Mouse (Mus musculus) macrophage (primary cell): ENCODE data around the gene Cdc16. TPM values are rescaled to one million over a fixed set of nuclear protein-coding genes. Genes with fewer than 3 reads are reported as not detected.

Experiments
- H3K27ac ChIP-seq: fragments of 350-480 bp; formaldehyde crosslinking; 2 replicates; pipeline ENCODE4 v1.9.0; 2021
- H3K36me3 ChIP-seq: fragments of 350-480 bp; formaldehyde crosslinking; 2 replicates; pipeline ENCODE4 v1.9.0; 2021; ENCODE audit errors: inconsistent target
- H3K4me3 ChIP-seq: fragments of 350-480 bp; formaldehyde crosslinking; 2 replicates; pipeline ENCODE4 v1.9.0; 2021; ENCODE audit errors: inconsistent target
- H3K79me2 ChIP-seq: fragments of 350-480 bp; formaldehyde crosslinking; 2 replicates; pipeline ENCODE4 v1.9.0; 2021; ENCODE audit errors: inconsistent target
- WGBS: methylation state at CpG from one replicate; pipeline ENCODE4 v1.1.7; 2026; ENCODE audit warnings: inconsistent platforms; ENCODE audit not compliant: missing documents; 5-methylcytosine and 5-hydroxymethylcytosine counted together
- polyA plus RNA-seq: library from polyadenylated mRNA; stranded (reverse); fragments of 250-400 nt; gene quantifications from 3 replicates; pipeline ENCODE4 v1.2.4, GENCODE M21; 2018; ENCODE audit warnings: inconsistent platforms

Cdc16 gene
- polyA plus RNA-seq, 1 experiment from 2014 or later, result 26.4 TPM

DNA sequence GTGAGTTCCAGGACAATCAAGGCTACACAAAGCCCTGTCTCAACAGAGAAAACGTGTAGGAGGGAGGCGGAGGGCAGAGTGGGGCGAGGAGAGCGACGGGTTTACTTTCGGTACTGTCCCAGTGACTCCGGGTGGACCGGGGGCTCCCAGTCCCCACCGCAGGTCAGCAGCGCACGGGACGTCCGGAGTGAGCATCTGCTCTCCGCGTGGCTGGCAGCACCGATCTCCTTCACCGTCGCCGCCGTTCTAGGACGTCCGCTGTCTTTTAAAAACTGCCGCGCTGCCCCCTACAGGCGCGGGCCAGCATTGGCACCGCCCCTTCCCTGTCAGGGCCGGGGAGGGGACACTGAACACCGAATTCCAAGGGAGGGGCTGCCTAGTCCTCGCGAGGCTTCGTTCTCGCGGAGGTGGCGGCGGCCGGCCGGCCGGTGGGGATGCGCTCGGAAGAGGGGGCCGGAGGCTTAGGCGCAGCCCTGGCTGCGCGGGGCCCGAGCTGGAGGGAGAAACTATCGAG lies 27.8 kb downstream of the Cdc16 start, which contains the start of gene Upf3a:
Gene Upf3a, plus strand, starts transcription at position 366 of the 514 bp plus-strand sequence.
- peak within 1 kb of the TSS; percentile 59 for H3K4me3 ChIP-seq
- no peak within 1 kb of the TSS for H3K27ac ChIP-seq
- H3K79me2 ChIP-seq, result peaks cover 9% of the 10 kb centered on the region; the same call in 1 of the 2 replicates
- peaks cover 17% of the 10 kb centered on the region for H3K36me3 ChIP-seq
- WGBS, result under 1% methylated on average over 47 of the region's 47 CpGs

DNA sequence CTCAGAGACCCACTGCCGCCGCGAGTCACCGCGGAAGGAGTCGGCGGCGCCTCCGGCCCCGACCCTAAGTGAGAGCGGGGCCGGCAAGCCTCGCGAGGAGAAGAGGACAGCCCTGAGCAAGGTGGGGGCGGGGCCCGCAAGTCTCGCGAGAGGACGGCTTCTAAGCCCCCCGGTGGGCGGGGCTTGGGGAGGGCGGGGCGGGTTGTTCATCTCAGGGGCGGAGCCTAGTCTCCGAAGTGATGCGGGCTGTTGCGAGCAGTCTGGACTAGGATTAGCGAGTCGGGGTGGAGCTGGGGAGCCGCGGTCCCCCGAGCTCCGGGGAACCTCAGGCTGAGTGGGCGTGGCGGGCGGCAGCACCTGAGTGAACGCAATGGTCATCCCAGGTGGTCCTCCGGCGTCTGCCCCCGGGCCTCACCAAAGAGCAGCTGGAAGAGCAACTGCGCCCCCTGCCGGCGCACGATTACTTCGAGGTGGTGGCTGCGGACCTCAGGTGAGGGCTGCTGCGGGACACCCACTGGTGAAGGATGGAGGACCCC lies 28.4 kb downstream of the Cdc16 start:
- Histone ChIP-seq H3K36me3 (peaks cover 12% of the 10 kb centered on the region), H3K79me2 (peaks cover 9% of the 10 kb centered on the region; the same call in 1 of the 2 replicates), H3K4me3 (peak overlapping the region; percentile 22), H3K27ac (no peak overlapping the region)
- under 1% methylated on average over 41 of the region's 47 CpGs for WGBS

DNA sequence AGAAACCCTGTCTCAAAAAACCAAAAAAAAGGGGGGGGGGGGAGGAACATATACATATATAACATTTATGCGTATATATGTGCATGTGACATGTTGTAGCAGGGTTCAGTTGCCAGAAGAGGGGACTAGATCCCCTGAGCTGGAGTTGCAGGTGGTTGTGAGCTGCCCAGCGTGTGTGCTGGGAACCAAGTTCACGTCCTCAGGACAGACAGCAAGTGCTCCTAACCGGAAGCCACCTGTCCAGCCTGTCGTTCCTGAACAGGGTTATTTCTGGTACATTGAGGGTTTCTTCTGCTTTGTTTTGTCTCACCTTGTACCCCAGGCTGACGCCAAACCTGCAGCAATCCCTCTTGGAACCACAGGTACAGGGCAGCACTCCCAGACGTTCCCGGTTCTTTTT lies 32.1 kb downstream of the Cdc16 start:
- H3K4me3 ChIP-seq, result no peak overlapping the region
- H3K27ac ChIP-seq, result no peak overlapping the region
- WGBS, result 96% methylated on average over 8 of the region's 8 CpGs
- H3K36me3 ChIP-seq, result peaks cover 24% of the 10 kb centered on the region
- peaks cover 9% of the 10 kb centered on the region; the same call in 1 of the 2 replicates for H3K79me2 ChIP-seq

GRCm38 (mm10) chr8:13793097-13793745 lies 35.7 kb downstream of the Cdc16 start:
- H3K27ac ChIP-seq, result no peak overlapping the region
- H3K79me2 ChIP-seq, result no peaks in the 10 kb centered on the region
- 95% methylated on average over 7 of the region's 8 CpGs for WGBS
- H3K36me3 ChIP-seq, result peaks cover 55% of the 10 kb centered on the region
- no peak overlapping the region for H3K4me3 ChIP-seq

DNA sequence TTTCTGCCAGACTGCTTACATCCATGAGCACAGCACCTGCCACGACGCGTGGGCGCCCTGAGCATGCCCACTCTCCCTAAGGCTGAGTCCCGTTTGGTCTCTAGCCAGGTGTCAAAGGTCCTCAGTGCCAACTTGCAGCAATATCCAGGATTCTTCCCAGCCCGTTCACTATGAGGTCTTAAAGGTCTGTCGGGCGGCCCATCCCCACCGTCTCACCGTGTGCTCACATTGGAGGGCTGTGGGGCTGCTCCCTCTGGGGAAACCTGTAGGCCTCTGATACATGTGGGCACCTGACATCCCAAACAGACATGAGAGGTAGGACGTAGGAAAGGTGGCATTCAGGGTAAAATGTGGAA lies 36.2 kb downstream of the Cdc16 start:
- H3K27ac ChIP-seq, result no peak overlapping the region
- H3K4me3 ChIP-seq, result no peak overlapping the region
- H3K79me2 ChIP-seq, result no peaks in the 10 kb centered on the region
- WGBS, result 96% methylated on average over 11 of the region's 11 CpGs
- peaks cover 57% of the 10 kb centered on the region for H3K36me3 ChIP-seq

DNA sequence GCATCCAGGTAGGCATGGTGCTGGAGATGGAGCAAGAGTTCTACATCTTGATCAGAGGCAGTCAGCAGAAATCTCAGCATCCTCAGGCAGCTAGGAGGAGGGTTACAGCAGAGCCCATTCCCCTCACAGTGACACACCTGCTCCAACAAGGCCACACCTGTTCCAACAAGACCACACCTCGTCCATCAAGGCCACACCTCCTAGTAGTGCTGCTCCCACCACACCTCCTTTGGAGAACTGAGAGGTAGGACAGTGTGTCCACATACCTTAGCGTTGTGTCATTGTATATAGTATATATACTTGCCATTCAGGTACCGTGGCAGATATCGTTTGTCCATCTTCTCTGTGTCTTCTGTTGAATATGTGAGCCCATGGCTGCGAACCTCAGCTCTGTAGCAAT lies 40.2 kb downstream of the Cdc16 start:
- WGBS, result 97% methylated on average over 5 of the region's 5 CpGs
- Histone ChIP-seq H3K79me2 (no peaks in the 10 kb centered on the region), H3K36me3 (peaks cover 47% of the 10 kb centered on the region; the same call in 1 of the 2 replicates), H3K4me3 (no peak overlapping the region), H3K27ac (no peak overlapping the region)

DNA sequence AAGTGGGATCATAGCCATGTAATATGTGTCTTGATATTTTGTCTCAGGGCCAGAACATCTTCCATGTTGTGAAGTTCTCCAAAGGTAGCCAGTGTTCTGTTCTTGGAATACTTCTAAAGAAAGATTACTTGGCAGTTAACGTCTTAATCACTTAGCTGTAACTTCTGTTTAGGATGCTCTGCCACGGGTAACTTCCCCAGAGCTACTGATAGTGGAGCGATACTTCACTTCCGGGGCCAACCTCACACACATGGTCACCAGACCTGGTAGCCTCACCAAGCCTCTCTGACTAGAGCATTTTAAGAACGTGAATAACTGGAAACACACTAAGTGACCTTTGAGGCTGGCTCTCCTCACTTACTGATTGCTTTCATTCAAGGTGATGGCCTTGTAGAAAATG lies 42.1 kb downstream of the Cdc16 start:
- 89% methylated on average over 5 of the region's 5 CpGs for WGBS

DNA sequence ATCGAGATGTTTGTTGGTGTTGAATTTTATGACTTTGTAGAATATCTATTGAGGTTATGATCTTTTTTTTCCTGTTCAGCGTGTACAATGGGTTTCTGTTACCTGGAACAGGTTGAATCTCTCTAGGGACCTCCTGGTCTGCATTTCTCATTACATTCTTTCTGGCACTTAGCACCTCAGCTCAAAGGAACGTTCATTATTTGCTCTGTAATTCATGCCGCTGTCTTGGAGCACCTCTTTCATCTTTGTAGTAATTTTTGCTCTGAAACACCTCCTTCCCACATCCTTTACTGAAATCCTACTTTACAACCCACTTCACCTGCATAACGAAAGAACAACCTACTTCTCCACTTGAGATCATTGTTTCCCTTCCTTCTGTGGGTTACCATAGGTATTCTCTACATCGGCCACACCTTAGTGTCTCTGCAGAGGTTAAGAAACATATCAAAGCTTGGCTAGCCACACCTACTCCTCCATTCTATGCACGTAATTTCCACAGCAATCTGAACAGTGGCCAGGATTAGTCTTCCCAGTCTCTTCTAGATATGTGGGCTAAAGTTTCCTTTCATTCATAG lies 71.2 kb downstream of the Cdc16 start:
- H3K79me2 ChIP-seq, result no peaks in the 10 kb centered on the region
- 84% methylated on average over 7 of the region's 7 CpGs for WGBS

More for the DNA sequence above, 42.1 kb downstream of the Cdc16 start:
- Histone ChIP-seq H3K79me2 (no peaks in the 10 kb centered on the region), H3K36me3 (peaks cover 33% of the 10 kb centered on the region; the same call in 1 of the 2 replicates), H3K4me3 (no peak overlapping the region), H3K27ac (no peak overlapping the region)

More for the DNA sequence above, 71.2 kb downstream of the Cdc16 start:
- no peaks in the 10 kb centered on the region for H3K36me3 ChIP-seq
- H3K4me3 ChIP-seq, result no peak overlapping the region
- H3K27ac ChIP-seq, result no peak overlapping the region

Other genes starting within 250 kb of the Cdc16 start
- not detected in 3 replicates for gene 1700029H14Rik, start 195.2 kb upstream of the Cdc16 start, polyA plus RNA-seq
- 72.6 to 95.1 TPM (median 88.3 TPM) in 3 replicates for gene Rasa3, start 80.1 kb upstream of the Cdc16 start, polyA plus RNA-seq
- not detected in 3 replicates for gene Cfap97d2, start 51.8 kb upstream of the Cdc16 start, polyA plus RNA-seq
- gene Upf3a, start 27.9 kb downstream of the Cdc16 start, polyA plus RNA-seq, result 16.4 to 33.4 TPM (median 21.5 TPM) in 3 replicates
- gene AF366264, start 80.7 kb downstream of the Cdc16 start, polyA plus RNA-seq, result not detected in 3 replicates
- 11.4 to 15.7 TPM (median 12.9 TPM) in 3 replicates for gene Champ1, start 112.0 kb downstream of the Cdc16 start, polyA plus RNA-seq
- gene Coprs, start 132.6 kb downstream of the Cdc16 start, polyA plus RNA-seq, result 10.6 to 23.8 TPM (median 18.1 TPM) in 3 replicates